Mouse (Mus musculus) midbrain, embryonic 14.5 days (tissue): ENCODE data around the gene Utp20. TPM values are rescaled to one million over a fixed set of nuclear protein-coding genes. Genes with fewer than 3 reads are reported as not detected.

Source experiments
- polyA plus RNA-seq: library from polyadenylated mRNA; unstranded; fragments of >200 nt; fragmentation: Nextera tagmentation; extraction: Ambion mirVana; gene quantifications from 2 replicates; pipeline ENCODE4 v1.2.1, GENCODE M21; 2014

Utp20 gene
- polyA plus RNA-seq, 1 experiment from 2014 or later = 12.7 TPM

Other genes with a start within 250 kb of the Utp20 start
- gene Mybpc1, start 221.7 kb downstream of the Utp20 start, polyA plus RNA-seq = 1.3 and 4.1 TPM in 2 replicates
- not detected in 2 replicates for gene Spic, start 141.8 kb downstream of the Utp20 start, polyA plus RNA-seq
- gene Arl1, start 95.9 kb downstream of the Utp20 start, polyA plus RNA-seq = 150 and 153 TPM in 2 replicates
- 0.05 and 0.07 TPM in 2 replicates for gene Slc5a8, start 59.2 kb upstream of the Utp20 start, polyA plus RNA-seq